Mouse (Mus musculus): ENCODE results near the gene Pik3ca.

- TF ChIP-seq CTCF (IDR thresholded peaks at IDR 0.05; ENCODE audit: insufficient read depth, low read depth, low read length), result no peak
- no peak for TF ChIP-seq POLR2A (IDR thresholded peaks at IDR 0.05; ENCODE audit: insufficient read depth, low read depth, low read length)
Observed at GRCm38 (mm10) chr3:32471098-32471497, 73.6 kb downstream of the Pik3ca start.

Data from olfactory bulb, adult 2 months (tissue).